Mouse (Mus musculus): ENCODE measurements around the gene Nlgn1. TPM values are rescaled to one million over a fixed set of nuclear protein-coding genes. Genes with fewer than 3 reads are reported as not detected.

Nlgn1 gene
- polyA plus RNA-seq, 1 experiment from 2014 or later, result 29.9 TPM

- no peak overlapping the region for H3K4me2 ChIP-seq
- no peak overlapping the region for H3K9ac ChIP-seq (replicated peaks)
- no peaks in the 10 kb centered on the region; the same call in 1 of the 2 replicates for H3K36me3 ChIP-seq
- ATAC-seq (ENCODE audit: low FRiP score), result peak; percentile 63; the same call in 1 of the 2 replicates
- WGBS, result 67% methylated on average over 11 of the region's 11 CpGs
- no peaks in the 10 kb centered on the region for H3K27me3 ChIP-seq (replicated peaks)
- peak overlapping the region; percentile 66 for H3K27ac ChIP-seq (replicated peaks)
- H3K4me1 ChIP-seq, result no peaks in the 10 kb centered on the region
- no peak overlapping the region for H3K4me3 ChIP-seq (replicated peaks)
- peaks cover 3% of the 10 kb centered on the region; the same call in 1 of the 2 replicates for H3K9me3 ChIP-seq (replicated peaks)
Observed at GRCm38 (mm10) chr3:25903140-25903809, 429.0 kb downstream of the Nlgn1 start.

- H3K27ac ChIP-seq (replicated peaks), result no peak overlapping the region
- H3K9ac ChIP-seq (replicated peaks), result no peak overlapping the region
- peaks cover 2% of the 10 kb centered on the region; the same call in 1 of the 2 replicates for H3K9me3 ChIP-seq (replicated peaks)
- no peaks in the 10 kb centered on the region for H3K27me3 ChIP-seq (replicated peaks)
- H3K4me1 ChIP-seq, result no peaks in the 10 kb centered on the region
- no peak for ATAC-seq (ENCODE audit: low FRiP score)
- no peak overlapping the region for H3K4me2 ChIP-seq
- no peaks in the 10 kb centered on the region; the same call in 1 of the 2 replicates for H3K36me3 ChIP-seq
- H3K4me3 ChIP-seq (replicated peaks), result no peak overlapping the region
Observed at GRCm38 (mm10) chr3:25897456-25897855, 434.8 kb downstream of the Nlgn1 start.

GRCm38 (mm10) chr3:25884797-25885196 is 447.5 kb downstream of the Nlgn1 start:
- no peaks in the 10 kb centered on the region for H3K27me3 ChIP-seq (replicated peaks)
- no peaks in the 10 kb centered on the region for H3K36me3 ChIP-seq
- H3K4me1 ChIP-seq, result no peaks in the 10 kb centered on the region
- ATAC-seq (ENCODE audit: low FRiP score), result no peak
- 67% methylated on average over 2 of the region's 2 CpGs for WGBS
- no peak overlapping the region for H3K9ac ChIP-seq (replicated peaks)
- no peak overlapping the region for H3K4me3 ChIP-seq (replicated peaks)
- no peak overlapping the region for H3K4me2 ChIP-seq
- H3K27ac ChIP-seq (replicated peaks), result no peak overlapping the region
- H3K9me3 ChIP-seq (replicated peaks), result no peaks in the 10 kb centered on the region

- Histone ChIP-seq H3K4me3 (replicated peaks) (no peak overlapping the region), H3K4me1 (no peaks in the 10 kb centered on the region), H3K9ac (replicated peaks) (no peak overlapping the region), H3K36me3 (no peaks in the 10 kb centered on the region), H3K27me3 (replicated peaks) (no peaks in the 10 kb centered on the region), H3K27ac (replicated peaks) (no peak overlapping the region), H3K4me2 (no peak overlapping the region), H3K9me3 (replicated peaks) (no peaks in the 10 kb centered on the region)
- no peak for ATAC-seq (ENCODE audit: low FRiP score)
Observed at GRCm38 (mm10) chr3:25869161-25869560, 463.1 kb downstream of the Nlgn1 start.

GRCm38 (mm10) chr3:25858384-25858783 is 473.9 kb downstream of the Nlgn1 start:
- Histone ChIP-seq H3K4me1 (no peaks in the 10 kb centered on the region), H3K4me3 (replicated peaks) (no peak overlapping the region), H3K9ac (replicated peaks) (no peak overlapping the region), H3K9me3 (replicated peaks) (no peaks in the 10 kb centered on the region), H3K27ac (replicated peaks) (no peak overlapping the region), H3K27me3 (replicated peaks) (no peaks in the 10 kb centered on the region), H3K36me3 (no peaks in the 10 kb centered on the region), H3K4me2 (no peak overlapping the region)
- no peak for ATAC-seq (ENCODE audit: low FRiP score)

GRCm38 (mm10) chr3:25844686-25845462 is 487.4 kb downstream of the Nlgn1 start:
- Histone ChIP-seq H3K4me1 (no peaks in the 10 kb centered on the region), H3K27me3 (replicated peaks) (no peaks in the 10 kb centered on the region), H3K9me3 (replicated peaks) (no peaks in the 10 kb centered on the region), H3K4me3 (replicated peaks) (no peak overlapping the region), H3K36me3 (no peaks in the 10 kb centered on the region), H3K27ac (replicated peaks) (no peak overlapping the region; the same call in 1 of the 2 replicates), H3K4me2 (no peak overlapping the region), H3K9ac (replicated peaks) (no peak overlapping the region)
- no peak for ATAC-seq (ENCODE audit: low FRiP score)
- 84% methylated on average over 7 of the region's 7 CpGs for WGBS

GRCm38 (mm10) chr3:25830237-25830636 is 502.0 kb downstream of the Nlgn1 start:
- ATAC-seq (ENCODE audit: low FRiP score), result no peak
- no peaks in the 10 kb centered on the region for H3K27me3 ChIP-seq (replicated peaks)
- H3K4me1 ChIP-seq, result no peaks in the 10 kb centered on the region
- H3K27ac ChIP-seq (replicated peaks), result no peak overlapping the region
- no peak overlapping the region for H3K4me2 ChIP-seq
- no peak overlapping the region for H3K9ac ChIP-seq (replicated peaks)
- H3K4me3 ChIP-seq (replicated peaks), result no peak overlapping the region
- 78% methylated on average over 2 of the region's 2 CpGs for WGBS
- no peaks in the 10 kb centered on the region for H3K36me3 ChIP-seq
- no peaks in the 10 kb centered on the region for H3K9me3 ChIP-seq (replicated peaks)

- H3K4me3 ChIP-seq (replicated peaks), result no peak overlapping the region
- 95% methylated on average over 3 of the region's 3 CpGs for WGBS
- H3K27me3 ChIP-seq (replicated peaks), result no peaks in the 10 kb centered on the region
- H3K36me3 ChIP-seq, result no peaks in the 10 kb centered on the region
- H3K4me2 ChIP-seq, result no peak overlapping the region
- H3K9me3 ChIP-seq (replicated peaks), result no peaks in the 10 kb centered on the region
- no peak overlapping the region for H3K27ac ChIP-seq (replicated peaks)
- no peaks in the 10 kb centered on the region for H3K4me1 ChIP-seq
- ATAC-seq (ENCODE audit: low FRiP score), result no peak
- no peak overlapping the region for H3K9ac ChIP-seq (replicated peaks)
Observed at GRCm38 (mm10) chr3:25813368-25813767, 518.9 kb downstream of the Nlgn1 start.

GRCm38 (mm10) chr3:25807559-25807958 is 524.7 kb downstream of the Nlgn1 start:
- Histone ChIP-seq H3K4me1 (peaks cover 7% of the 10 kb centered on the region), H3K9me3 (replicated peaks) (no peaks in the 10 kb centered on the region), H3K9ac (replicated peaks) (no peak overlapping the region), H3K27me3 (replicated peaks) (no peaks in the 10 kb centered on the region), H3K4me3 (replicated peaks) (no peak overlapping the region), H3K27ac (replicated peaks) (0 out of 2 replicates have a peak overlapping the region, but pooled peaks have one; percentile 20), H3K4me2 (no peak overlapping the region), H3K36me3 (no peaks in the 10 kb centered on the region)
- WGBS, result 15% methylated on average over 3 of the region's 3 CpGs
- ATAC-seq (ENCODE audit: low FRiP score), result peak; percentile 95

GRCm38 (mm10) chr3:25781651-25782050 is 550.6 kb downstream of the Nlgn1 start:
- H3K9me3 ChIP-seq (replicated peaks), result no peaks in the 10 kb centered on the region
- H3K4me3 ChIP-seq (replicated peaks), result no peak overlapping the region
- H3K27me3 ChIP-seq (replicated peaks), result no peaks in the 10 kb centered on the region; the same call in 1 of the 2 replicates
- H3K4me1 ChIP-seq, result no peaks in the 10 kb centered on the region
- ATAC-seq (ENCODE audit: low FRiP score), result no peak
- no peak overlapping the region for H3K4me2 ChIP-seq
- no peak overlapping the region for H3K9ac ChIP-seq (replicated peaks)
- no peaks in the 10 kb centered on the region for H3K36me3 ChIP-seq
- no peak overlapping the region for H3K27ac ChIP-seq (replicated peaks)
- WGBS, result 72% methylated on average over 2 of the region's 2 CpGs

- Histone ChIP-seq H3K9me3 (replicated peaks) (no peaks in the 10 kb centered on the region), H3K36me3 (no peaks in the 10 kb centered on the region), H3K9ac (replicated peaks) (no peak overlapping the region), H3K27me3 (replicated peaks) (no peaks in the 10 kb centered on the region; the same call in 1 of the 2 replicates), H3K4me2 (no peak overlapping the region), H3K4me1 (no peaks in the 10 kb centered on the region), H3K4me3 (replicated peaks) (no peak overlapping the region), H3K27ac (replicated peaks) (no peak overlapping the region)
- 85% methylated on average over 6 of the region's 6 CpGs for WGBS
- no peak for ATAC-seq (ENCODE audit: low FRiP score)
Observed at GRCm38 (mm10) chr3:25775437-25775836, 556.8 kb downstream of the Nlgn1 start.

- H3K4me2 ChIP-seq, result no peak overlapping the region
- H3K4me3 ChIP-seq (replicated peaks), result no peak overlapping the region
- no peaks in the 10 kb centered on the region for H3K9me3 ChIP-seq (replicated peaks)
- no peaks in the 10 kb centered on the region for H3K36me3 ChIP-seq
- no peaks in the 10 kb centered on the region for H3K4me1 ChIP-seq
- H3K27me3 ChIP-seq (replicated peaks), result no peaks in the 10 kb centered on the region; the same call in 1 of the 2 replicates
- no peak overlapping the region for H3K27ac ChIP-seq (replicated peaks)
- H3K9ac ChIP-seq (replicated peaks), result no peak overlapping the region
- WGBS, result 68% methylated on average over 4 of the region's 4 CpGs
- ATAC-seq (ENCODE audit: low FRiP score), result no peak
Observed at GRCm38 (mm10) chr3:25773908-25774307, 558.4 kb downstream of the Nlgn1 start.

Measured in neural tube, embryonic 15.5 days (tissue).